Mouse (Mus musculus) frontal cortex, postnatal 25 days (tissue): Measurements from ENCODE around the gene Gadd45a.

Source experiments
- DNase-seq, 2 experiments: peaks; one replicate each; pipeline ENCODE4 v3.0.0; 2022; ENCODE audit warnings: low spot score in 2 of 2

Gene Gadd45a

GRCm38 (mm10) chr6:67036837-67037628, at the start of gene Gadd45a:
TSS of gene Gadd45a (minus strand) at chr6:67037457.
- peak; percentile 69 to 81 for DNase-seq

- DNase-seq: no peak
These were observed 48.7 kb upstream of the Gadd45a start for GRCm38 (mm10) chr6:67085850-67086437.

- DNase-seq: no peak
These were observed 47.2 kb upstream of the Gadd45a start for GRCm38 (mm10) chr6:67084465-67084864.

- DNase-seq: no peak
These were observed 43.9 kb upstream of the Gadd45a start for GRCm38 (mm10) chr6:67081141-67081540.

GRCm38 (mm10) chr6:67078076-67078475, 40.8 kb upstream of the Gadd45a start:
- no peak for DNase-seq

DNA sequence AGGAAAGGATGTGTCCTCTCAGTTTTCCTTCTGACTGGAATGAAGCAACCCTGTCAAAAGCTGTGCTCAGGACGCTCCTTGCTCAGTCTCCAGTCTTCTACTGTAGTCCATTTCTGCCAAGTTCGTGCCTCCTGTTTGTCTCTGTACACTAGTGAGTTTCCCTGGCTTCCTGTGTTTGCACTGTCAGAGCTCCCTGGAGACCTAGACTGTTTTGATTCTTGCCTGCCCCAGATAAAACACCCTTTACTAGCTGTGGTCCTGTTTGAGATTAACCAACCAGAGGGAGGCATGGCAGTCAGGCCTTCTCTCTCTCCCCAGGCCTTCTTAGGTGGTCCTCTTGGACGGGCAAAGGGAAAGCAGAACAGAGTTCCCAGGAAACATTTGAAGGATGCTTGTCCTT, 40.2 kb upstream of the Gadd45a start:
- no peak for DNase-seq

DNA sequence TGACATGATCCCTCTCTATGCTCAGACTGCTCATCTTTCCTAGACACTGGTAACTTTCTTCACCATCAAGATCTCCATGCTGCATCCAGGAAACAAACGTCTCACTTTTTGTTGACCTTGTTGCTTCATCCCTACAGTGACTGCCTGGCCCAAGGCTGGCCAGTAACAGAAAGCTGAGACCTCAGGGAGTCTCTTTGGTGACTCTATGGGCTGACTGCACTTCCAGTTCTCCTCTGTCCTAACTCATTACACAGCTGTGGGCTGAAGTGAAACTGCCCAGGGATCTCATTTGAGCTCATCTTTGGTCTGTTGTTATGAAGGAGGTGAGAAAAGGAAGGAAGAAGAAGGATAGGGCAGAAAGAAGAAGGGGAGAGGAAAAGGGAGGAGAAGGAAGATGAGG, 39.1 kb upstream of the Gadd45a start:
- DNase-seq: no peak

- DNase-seq: no peak
These were observed 37.6 kb upstream of the Gadd45a start for GRCm38 (mm10) chr6:67074868-67075267.

GRCm38 (mm10) chr6:67073929-67074328, 36.7 kb upstream of the Gadd45a start:
- DNase-seq: no peak

- DNase-seq: no peak
These were observed 36.2 kb upstream of the Gadd45a start for GRCm38 (mm10) chr6:67073446-67073845.

- no peak for DNase-seq
These were observed 34.4 kb upstream of the Gadd45a start for GRCm38 (mm10) chr6:67071615-67072014.

GRCm38 (mm10) chr6:67069800-67070315, 32.6 kb upstream of the Gadd45a start:
- no peak for DNase-seq

DNA sequence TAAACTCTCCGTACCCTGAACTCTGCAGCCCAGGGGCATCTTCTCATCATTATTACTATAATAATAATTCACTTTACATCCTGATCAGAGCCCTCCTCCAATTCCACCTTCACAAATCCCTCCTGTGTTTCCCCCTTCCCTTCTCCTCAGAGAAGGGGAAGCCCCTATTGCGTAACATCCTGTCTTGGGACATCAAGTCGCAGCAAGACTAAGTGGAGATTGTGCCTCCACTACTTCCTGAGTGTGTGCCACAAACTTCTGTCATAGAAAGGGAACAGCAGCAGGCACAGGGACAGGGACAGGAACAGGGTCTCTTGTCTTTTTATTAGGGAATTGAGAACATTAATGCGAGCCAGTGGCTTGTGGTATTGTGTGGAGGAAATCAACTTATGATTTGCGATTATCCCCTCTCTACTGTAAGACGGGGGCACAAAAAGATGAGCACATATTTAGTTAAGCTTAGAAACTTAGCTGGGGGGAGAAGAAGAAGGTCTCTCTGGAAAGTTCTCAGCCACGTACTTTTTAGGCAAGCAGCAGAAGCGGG, 32.0 kb upstream of the Gadd45a start:
- DNase-seq: no peak

- DNase-seq: no peak
These were observed 22.8 kb upstream of the Gadd45a start for GRCm38 (mm10) chr6:67060057-67060456.

- DNase-seq: no peak
These were observed 20.9 kb upstream of the Gadd45a start for GRCm38 (mm10) chr6:67057991-67058696.

- no peak for DNase-seq
These were observed 20.3 kb upstream of the Gadd45a start for GRCm38 (mm10) chr6:67057574-67057973.

GRCm38 (mm10) chr6:67056889-67057564, 19.8 kb upstream of the Gadd45a start:
- DNase-seq: no peak

GRCm38 (mm10) chr6:67056108-67056888, 19.0 kb upstream of the Gadd45a start:
- DNase-seq: no peak

- DNase-seq: no peak
These were observed 12.8 kb upstream of the Gadd45a start for GRCm38 (mm10) chr6:67050063-67050462.

DNA sequence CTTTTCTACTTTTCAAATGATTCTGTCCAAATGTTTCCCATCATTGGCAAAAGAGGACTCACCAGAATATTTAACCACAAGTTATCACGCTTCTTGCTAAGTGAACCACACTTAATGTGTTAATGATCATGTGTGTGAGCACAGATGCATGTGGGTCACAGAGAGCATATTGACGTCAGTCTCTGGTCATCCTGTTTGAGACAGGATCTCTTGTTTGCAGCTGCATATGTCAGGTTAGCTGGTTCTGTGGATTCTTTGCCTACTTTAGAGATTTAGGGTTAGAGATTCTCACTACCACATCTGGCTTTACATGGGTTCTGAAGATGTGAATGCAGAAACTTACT, 12.4 kb upstream of the Gadd45a start:
- DNase-seq: no peak
